Mouse (Mus musculus) liver, embryonic 12.5 days (tissue): ENCODE results near the gene Mrgprh. TPM values are rescaled to one million over a fixed set of nuclear protein-coding genes. Genes with fewer than 3 reads are reported as not detected.

Experiments used
- ATAC-seq: fragments of 200-750 bp; cut with Nextera tagmentation; 2 replicates; pipeline ENCODE4 v1.8.0; 2017; ENCODE audit warnings: moderate number of reproducible peaks, mild to moderate bottlenecking, moderate library complexity
- H3K27ac ChIP-seq: fragments of 300-500 bp; sonication (generic); 2 replicates; pipeline ENCODE4 v1.5.1; 2016; ENCODE audit warnings: mild to moderate bottlenecking
- H3K27me3 ChIP-seq: fragments of 300-500 bp; sonication (generic); replicated peaks from 2 replicates; pipeline ENCODE4 v1.6.1; 2016; ENCODE audit warnings: mild to moderate bottlenecking, moderate library complexity
- H3K36me3 ChIP-seq: fragments of 300-500 bp; sonication (generic); 2 replicates; pipeline ENCODE4 v1.6.1; 2016; ENCODE audit warnings: mild to moderate bottlenecking, moderate library complexity
- H3K4me1 ChIP-seq: fragments of 300-500 bp; sonication (generic); 2 replicates; pipeline ENCODE4 v1.6.1; 2016
- H3K4me2 ChIP-seq: fragments of 300-500 bp; sonication (generic); 2 replicates; pipeline ENCODE4 v1.6.1; 2016; ENCODE audit warnings: mild to moderate bottlenecking, moderate library complexity
- H3K4me3 ChIP-seq: fragments of 300-500 bp; sonication (generic); 2 replicates; pipeline ENCODE4 v1.5.1; 2016; ENCODE audit warnings: mild to moderate bottlenecking, moderate library complexity
- H3K9ac ChIP-seq: fragments of 300-500 bp; sonication (generic); 2 replicates; pipeline ENCODE4 v1.6.1; 2016; ENCODE audit warnings: mild to moderate bottlenecking, moderate library complexity
- H3K9me3 ChIP-seq: fragments of 300-500 bp; sonication (generic); replicated peaks from 2 replicates; pipeline ENCODE4 v1.6.1; 2016; ENCODE audit warnings: mild to moderate bottlenecking, moderate library complexity
- WGBS: fragments of 180-500 bp; shearing (Covaris S2); methylation state at CpG from one replicate; pipeline ENCODE4 v1.1.7; 2016; ENCODE audit not compliant: insufficient replicate concordance; 5-methylcytosine and 5-hydroxymethylcytosine counted together
- polyA plus RNA-seq: library from polyadenylated mRNA; unstranded; fragments of >200 nt; fragmentation: Nextera tagmentation; extraction: Ambion mirVana; gene quantifications from 2 replicates; pipeline ENCODE4 v1.2.1, GENCODE M21; 2016

The Mrgprh gene
- polyA plus RNA-seq, 1 experiment from 2014 or later: not detected

DNA sequence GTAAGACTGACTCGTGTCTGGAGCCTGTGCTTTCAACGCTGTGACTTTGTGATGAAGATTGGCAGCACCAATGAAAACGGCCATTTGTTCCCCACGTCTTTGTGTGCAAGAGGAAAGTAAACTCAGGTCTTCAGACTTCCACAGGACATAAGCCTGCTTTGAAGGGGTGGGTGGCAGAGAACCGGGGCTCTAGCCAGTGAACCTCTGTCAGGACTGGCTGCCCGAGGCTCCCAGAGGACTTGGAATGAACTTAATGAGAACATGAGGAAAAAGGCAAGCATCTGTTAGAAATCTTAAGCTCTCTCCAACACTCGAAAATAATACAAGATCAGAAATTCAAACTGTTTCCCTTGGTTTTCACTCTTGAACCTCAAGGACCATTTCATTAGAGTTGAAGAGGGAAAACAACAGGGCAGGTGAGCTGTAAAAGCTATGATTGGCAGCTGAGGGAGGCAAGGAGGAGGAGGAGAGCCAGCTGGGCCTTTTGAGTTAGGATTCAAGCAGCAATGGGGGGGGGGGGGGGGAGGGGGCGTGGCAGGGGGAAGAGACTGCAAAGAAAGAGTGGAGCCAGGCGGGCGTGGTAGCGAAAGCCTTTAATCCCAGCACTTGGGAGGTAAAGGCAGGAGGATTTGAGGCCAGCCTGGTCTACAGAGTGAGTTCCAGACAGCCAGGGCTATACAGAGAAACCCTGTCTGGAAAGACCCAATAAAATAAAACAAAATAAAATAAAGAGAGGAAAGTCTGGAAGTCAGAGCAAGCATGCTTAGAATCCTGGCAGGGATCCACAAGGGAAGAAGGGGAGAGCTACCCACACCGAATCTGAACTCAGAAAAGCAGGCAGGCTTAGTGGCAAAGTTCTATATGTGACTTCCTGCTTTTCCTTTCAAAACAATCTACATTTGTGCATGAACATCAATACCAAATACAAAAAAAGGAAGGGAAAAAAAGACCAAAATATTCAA, 27.8 kb downstream of the Mrgprh start:
- ATAC-seq: no peak
- Histone ChIP-seq H3K9ac (no peak overlapping the region), H3K36me3 (peaks cover 75% of the 10 kb centered on the region), H3K4me3 (no peak overlapping the region), H3K9me3 (no peaks in the 10 kb centered on the region), H3K4me1 (no peaks in the 10 kb centered on the region), H3K27ac (no peak overlapping the region), H3K27me3 (no peaks in the 10 kb centered on the region), H3K4me2 (no peak overlapping the region)
- WGBS: 79% methylated on average over 11 of the region's 12 CpGs

DNA sequence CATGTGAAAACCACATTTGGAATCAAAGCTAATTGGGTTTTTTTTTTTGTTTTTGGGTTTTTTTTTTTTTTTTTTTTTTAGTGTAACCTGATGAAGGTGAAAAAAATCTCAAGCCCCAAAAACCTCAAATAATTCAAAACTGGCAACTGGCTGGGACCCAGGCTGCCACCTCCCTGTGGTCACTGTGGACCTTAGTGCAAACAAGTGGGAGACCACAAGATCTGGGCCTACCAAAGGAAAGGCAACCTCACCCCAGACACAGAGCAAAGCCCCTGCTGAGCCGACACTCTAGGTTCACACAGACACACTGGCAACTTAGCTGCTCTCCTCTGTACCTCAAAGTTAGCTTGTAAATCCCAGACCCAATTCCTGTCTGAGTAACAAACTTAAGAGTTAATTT, 28.5 kb downstream of the Mrgprh start:
- no peak overlapping the region for H3K4me2 ChIP-seq
- no peaks in the 10 kb centered on the region for H3K27me3 ChIP-seq
- peaks cover 71% of the 10 kb centered on the region for H3K36me3 ChIP-seq
- H3K9me3 ChIP-seq: no peaks in the 10 kb centered on the region
- no peak overlapping the region for H3K9ac ChIP-seq
- H3K4me3 ChIP-seq: no peak overlapping the region
- WGBS: 74% methylated on average over 1 of the region's 1 CpGs
- no peak for ATAC-seq
- no peaks in the 10 kb centered on the region for H3K4me1 ChIP-seq
- H3K27ac ChIP-seq: no peak overlapping the region

DNA sequence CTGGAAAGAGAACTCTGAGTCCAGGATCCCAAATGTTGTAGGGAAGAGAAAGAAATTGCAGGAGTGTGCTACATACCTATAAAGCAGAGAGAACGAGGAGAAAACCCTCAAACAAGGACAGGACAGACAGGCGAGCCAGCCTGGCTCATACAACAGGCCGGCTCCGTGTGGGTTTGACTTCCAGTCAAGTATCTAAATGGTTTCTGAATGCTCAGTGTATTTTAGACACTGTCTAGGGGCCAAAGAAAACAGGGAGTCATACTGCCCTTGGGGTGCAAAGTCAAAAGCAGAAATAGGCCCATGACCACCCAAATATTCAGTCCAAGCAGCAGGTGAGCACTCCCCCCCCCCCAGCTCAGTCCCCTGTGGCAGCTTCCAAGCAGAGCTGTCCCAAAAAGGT, 30.0 kb downstream of the Mrgprh start:
- Histone ChIP-seq H3K9me3 (no peaks in the 10 kb centered on the region), H3K9ac (no peak overlapping the region), H3K4me2 (no peak overlapping the region), H3K4me1 (no peaks in the 10 kb centered on the region), H3K4me3 (no peak overlapping the region), H3K27me3 (no peaks in the 10 kb centered on the region), H3K36me3 (peaks cover 68% of the 10 kb centered on the region), H3K27ac (no peak overlapping the region)
- 83% methylated on average over 4 of the region's 4 CpGs for WGBS
- ATAC-seq: no peak

DNA sequence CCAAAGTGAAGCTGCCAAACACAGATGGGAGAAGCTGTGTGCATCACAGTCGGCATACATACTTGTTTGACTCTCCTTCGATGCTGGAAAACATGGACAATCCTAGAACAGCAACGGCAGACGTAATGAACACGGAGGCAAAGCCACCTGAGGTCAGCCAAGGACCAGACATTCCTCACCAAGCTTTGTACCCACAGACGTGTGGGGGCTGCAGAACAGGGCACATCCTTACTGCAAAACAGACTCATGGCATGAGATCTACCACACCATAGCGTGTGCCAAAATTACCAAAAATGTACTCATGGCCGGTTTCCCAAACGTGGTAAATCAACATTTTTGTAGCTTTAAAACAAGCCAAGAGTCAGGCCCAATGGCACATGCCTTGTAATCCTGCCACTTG, 30.6 kb downstream of the Mrgprh start:
- ATAC-seq: no peak
- WGBS: 82% methylated on average over 9 of the region's 9 CpGs
- Histone ChIP-seq H3K27me3 (no peaks in the 10 kb centered on the region), H3K4me1 (no peaks in the 10 kb centered on the region), H3K4me2 (no peak overlapping the region), H3K36me3 (peaks cover 68% of the 10 kb centered on the region), H3K27ac (no peak overlapping the region), H3K9ac (no peak overlapping the region), H3K4me3 (no peak overlapping the region), H3K9me3 (no peaks in the 10 kb centered on the region)

DNA sequence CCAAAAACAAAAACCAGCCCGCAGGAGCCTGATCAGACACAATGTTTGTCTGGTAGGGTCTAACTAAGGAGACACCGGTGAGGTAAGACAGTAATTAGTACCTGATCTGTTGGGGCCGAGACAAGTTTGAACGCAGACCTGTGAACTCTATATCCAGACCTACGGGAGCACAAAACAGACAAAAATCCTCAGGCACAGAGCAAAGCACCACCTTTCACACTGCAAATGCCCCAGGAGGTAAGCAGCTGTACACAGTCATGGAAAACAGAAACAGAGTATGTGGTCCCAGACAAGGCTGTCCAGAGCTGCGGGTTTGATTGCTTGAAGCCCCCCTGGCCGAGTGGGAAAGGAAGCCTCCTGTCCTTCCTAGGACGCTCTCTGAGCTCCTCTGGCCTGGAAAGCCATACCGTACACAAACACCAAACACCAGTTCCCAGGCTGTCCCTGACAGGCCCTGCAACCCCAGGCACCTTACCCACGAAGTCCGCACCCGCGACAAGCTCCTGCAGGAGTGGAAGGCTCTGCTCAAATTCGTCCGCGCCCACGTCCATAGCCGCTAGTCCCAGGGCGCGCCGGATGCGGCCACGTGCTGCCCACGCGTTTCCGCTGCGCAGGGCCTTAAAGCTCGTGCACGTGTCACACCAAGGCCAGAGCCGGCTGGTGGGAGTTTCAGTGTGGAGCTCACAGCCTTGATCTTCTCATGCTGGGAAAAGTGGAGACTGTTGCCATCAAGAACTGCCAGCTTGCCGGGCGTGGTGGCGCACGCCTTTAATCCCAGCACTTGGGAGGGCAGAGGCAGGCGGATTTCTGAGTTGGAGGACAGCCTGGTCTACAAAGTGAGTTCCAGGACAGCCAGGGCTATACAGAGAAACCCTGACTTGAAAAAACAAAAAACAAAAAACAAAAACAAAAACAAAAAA, 33.8 kb downstream of the Mrgprh start, which contains the start of gene Pnldc1:
Gene Pnldc1, minus strand, starts transcription at position 870 of the 920 bp plus-strand sequence.
- Histone ChIP-seq H3K4me2 (no peak within 1 kb of the TSS), H3K4me3 (no peak within 1 kb of the TSS), H3K27me3 (no peaks in the 10 kb centered on the region), H3K4me1 (peaks cover 5% of the 10 kb centered on the region), H3K27ac (no peak within 1 kb of the TSS), H3K9me3 (no peaks in the 10 kb centered on the region), H3K36me3 (peaks cover 73% of the 10 kb centered on the region), H3K9ac (no peak within 1 kb of the TSS)
- no peak for ATAC-seq
- 78% methylated on average over 35 of the region's 35 CpGs for WGBS

DNA sequence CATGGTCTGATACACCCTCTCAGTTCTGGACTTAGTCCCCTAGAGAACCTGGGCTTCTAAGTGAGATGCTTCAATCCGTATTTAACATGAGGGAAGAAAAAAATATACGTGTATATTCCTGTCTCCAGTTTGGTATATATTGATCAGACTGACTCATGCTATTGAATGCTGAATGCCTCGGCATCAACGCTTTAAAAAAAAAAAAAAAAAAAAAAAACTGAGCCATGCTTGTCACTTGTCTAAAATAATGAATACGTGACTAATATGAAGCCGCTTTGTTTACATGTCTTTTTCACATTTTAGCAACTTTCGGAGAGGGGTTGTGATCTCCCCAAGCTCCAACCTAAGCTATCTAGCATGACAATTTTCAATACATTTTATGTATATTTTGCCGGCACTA, 34.6 kb downstream of the Mrgprh start:
- ATAC-seq: no peak
- WGBS: 81% methylated on average over 8 of the region's 8 CpGs
- H3K4me2 ChIP-seq: no peak overlapping the region

DNA sequence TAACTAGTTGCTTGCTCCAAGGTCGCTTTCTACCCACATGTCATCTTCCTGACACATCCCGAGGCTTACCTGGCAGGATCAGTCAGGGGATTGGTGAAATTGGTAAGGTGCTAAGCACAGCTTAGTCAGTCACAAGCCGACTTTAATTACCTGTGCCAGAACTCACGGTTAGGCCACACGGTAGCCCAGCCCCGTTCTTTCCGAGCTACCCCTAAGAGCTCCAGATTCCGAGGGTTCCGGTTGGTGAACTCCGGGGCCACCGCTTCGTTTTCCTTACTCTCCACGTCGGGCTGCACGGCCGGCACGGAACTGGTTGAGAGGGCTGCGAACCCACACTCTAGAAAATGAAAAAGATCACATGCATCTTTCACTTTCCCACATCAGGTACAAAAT, 39.6 kb downstream of the Mrgprh start, which contains the start of gene Tcp1:
Gene Tcp1, plus strand, starts transcription at position 214 of the 393 bp plus-strand sequence.
- H3K27ac ChIP-seq: peak within 1 kb of the TSS; percentile 96
- no peaks in the 10 kb centered on the region for H3K27me3 ChIP-seq
- H3K4me2 ChIP-seq: peak within 1 kb of the TSS; percentile 85
- no peak for ATAC-seq
- H3K9ac ChIP-seq: peak within 1 kb of the TSS; percentile 98
- peaks cover 72% of the 10 kb centered on the region for H3K36me3 ChIP-seq
- peaks cover 21% of the 10 kb centered on the region for H3K4me1 ChIP-seq
- WGBS: under 1% methylated on average over 18 of the region's 18 CpGs
- H3K9me3 ChIP-seq: no peaks in the 10 kb centered on the region
- H3K4me3 ChIP-seq: peak within 1 kb of the TSS; percentile 96

More for the DNA sequence above, 34.6 kb downstream of the Mrgprh start:
- H3K36me3 ChIP-seq: peaks cover 68% of the 10 kb centered on the region
- no peak overlapping the region for H3K27ac ChIP-seq
- no peaks in the 10 kb centered on the region for H3K9me3 ChIP-seq
- no peak overlapping the region for H3K4me3 ChIP-seq
- no peaks in the 10 kb centered on the region for H3K27me3 ChIP-seq
- H3K9ac ChIP-seq: no peak overlapping the region
- peaks cover 12% of the 10 kb centered on the region for H3K4me1 ChIP-seq

DNA sequence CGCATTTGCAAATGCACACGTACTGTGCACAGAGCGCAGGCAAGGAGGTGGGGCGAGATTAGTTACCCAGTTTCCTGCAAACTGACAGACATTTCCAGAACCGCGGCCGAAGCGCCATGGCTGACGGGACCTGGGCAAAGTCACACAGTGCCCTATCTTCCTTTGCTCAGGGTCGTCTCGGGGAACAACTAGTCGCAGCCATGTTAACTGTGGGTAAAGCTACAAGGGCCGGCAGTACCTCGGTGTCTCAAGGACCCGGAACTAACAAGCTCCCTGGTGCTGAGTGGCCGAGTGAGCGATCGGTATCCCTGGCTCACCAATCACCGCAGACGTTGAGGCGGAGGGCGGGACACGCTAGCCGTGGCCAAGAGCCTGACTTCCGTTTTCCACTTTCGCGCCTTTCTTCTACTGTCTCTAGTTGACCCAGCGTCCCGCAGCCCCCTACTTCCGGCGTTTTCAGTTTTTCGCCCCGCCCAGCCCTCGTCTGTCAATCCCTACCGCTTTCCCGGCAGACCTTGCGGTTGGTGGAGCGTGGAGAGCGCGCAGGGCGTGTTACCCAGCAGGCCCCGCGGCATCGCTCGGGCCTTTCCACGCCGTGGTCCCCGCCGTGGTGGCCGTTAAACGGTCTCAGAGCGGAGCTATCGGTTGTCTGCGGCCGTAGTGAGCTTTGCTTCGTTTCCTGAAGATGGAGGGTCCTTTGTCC, 40.2 kb downstream of the Mrgprh start, which contains the start of gene Mrpl18:
Gene Mrpl18, minus strand, starts transcription at position 465 of the 703 bp plus-strand sequence.
- Histone ChIP-seq H3K27ac (peak within 1 kb of the TSS; percentile 96), H3K4me3 (peak within 1 kb of the TSS; percentile 96), H3K4me2 (peak within 1 kb of the TSS; percentile 85), H3K27me3 (no peaks in the 10 kb centered on the region), H3K9ac (peak within 1 kb of the TSS; percentile 98), H3K4me1 (peaks cover 21% of the 10 kb centered on the region), H3K36me3 (peaks cover 72% of the 10 kb centered on the region), H3K9me3 (no peaks in the 10 kb centered on the region)
- ATAC-seq: peak; percentile 96
- WGBS: under 1% methylated on average over 56 of the region's 56 CpGs

DNA sequence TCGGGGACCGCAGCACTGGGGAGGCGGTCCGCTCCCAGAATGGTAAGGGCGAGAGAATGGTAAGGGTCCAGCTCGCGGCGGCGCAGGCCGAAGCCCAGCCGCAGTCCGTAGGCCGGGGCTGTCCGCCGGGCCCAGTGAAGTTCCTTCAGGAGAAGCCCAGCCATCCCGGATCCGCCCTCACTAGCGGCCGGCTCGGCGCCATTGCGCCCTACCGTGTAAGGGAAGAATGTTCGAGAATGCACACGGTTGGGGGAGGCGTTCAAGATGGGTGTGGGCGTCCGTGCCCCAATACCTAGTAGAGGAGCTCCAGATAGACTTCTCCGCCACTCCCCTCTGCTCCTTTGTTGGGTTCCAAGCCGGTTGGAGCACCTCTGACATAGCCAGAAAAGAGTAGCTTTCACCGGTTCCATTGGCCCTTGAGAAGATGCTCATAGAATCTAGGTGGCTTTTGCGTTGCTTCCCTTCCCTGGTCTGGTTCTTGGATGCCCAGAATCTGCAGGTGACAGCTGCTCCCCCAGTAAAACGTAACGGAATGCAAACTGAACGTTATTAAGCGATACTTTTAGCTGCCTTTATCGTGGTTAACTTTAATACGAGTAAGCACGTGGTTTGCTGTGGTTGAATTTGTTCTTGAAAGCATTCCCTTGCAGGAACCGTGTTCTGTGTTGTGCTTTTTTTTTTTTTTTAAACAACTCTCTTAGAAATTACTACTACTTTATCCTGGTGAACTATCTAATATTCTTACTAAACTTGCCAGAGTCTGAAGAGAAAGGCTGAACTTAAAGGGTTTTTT, 41.0 kb downstream of the Mrgprh start:
- peak overlapping the region; percentile 98 for H3K9ac ChIP-seq
- ATAC-seq: peak; percentile 73
- peak overlapping the region; percentile 96 for H3K4me3 ChIP-seq
- no peaks in the 10 kb centered on the region for H3K9me3 ChIP-seq
- H3K4me2 ChIP-seq: peak overlapping the region; percentile 85
- peaks cover 72% of the 10 kb centered on the region for H3K36me3 ChIP-seq
- H3K4me1 ChIP-seq: peaks cover 21% of the 10 kb centered on the region
- peak overlapping the region; percentile 96 for H3K27ac ChIP-seq
- WGBS: under 1% methylated on average over 40 of the region's 40 CpGs
- H3K27me3 ChIP-seq: no peaks in the 10 kb centered on the region

DNA sequence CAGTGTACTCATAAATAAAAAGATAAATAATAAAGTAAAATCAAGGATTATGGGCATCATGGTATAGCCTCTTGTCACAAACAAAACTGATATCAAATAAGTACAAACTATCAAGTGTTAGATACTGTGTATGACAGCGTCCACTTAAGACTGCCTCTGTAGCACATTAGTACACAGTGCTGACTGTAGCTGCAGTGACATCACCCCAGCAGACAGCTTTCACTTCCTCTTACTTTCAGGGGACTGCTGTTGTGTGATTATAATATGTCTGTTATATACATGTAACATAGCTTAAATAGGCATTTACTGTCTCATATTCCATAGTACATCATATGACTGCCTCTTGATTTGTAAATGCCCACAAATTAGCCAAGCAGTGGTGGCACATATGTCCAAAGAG, 45.2 kb downstream of the Mrgprh start:
- Histone ChIP-seq H3K4me3 (no peak overlapping the region), H3K36me3 (peaks cover 84% of the 10 kb centered on the region), H3K9me3 (no peaks in the 10 kb centered on the region), H3K4me2 (no peak overlapping the region), H3K9ac (no peak overlapping the region), H3K27ac (no peak overlapping the region), H3K4me1 (peaks cover 13% of the 10 kb centered on the region), H3K27me3 (no peaks in the 10 kb centered on the region)
- ATAC-seq: no peak
- WGBS: 80% methylated on average over 1 of the region's 1 CpGs
